Mouse (Mus musculus): Measurements from ENCODE around the gene Ext2.

DNA sequence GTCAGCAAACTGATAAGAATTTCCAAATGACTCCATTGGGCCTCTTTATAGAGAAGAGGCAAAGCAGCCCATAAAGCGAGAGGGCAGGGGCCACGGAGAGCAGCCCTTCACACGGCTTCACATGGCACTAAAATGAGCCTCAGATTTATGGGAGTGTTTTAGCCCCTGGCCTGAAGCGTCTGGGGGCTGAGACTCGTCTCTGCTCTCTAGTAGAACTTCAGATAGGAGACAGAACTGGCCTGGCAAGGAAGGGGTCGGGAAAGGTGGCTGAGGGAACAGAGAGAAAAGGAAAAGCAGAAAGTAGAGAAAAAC lies 42.5 kb downstream of the Ext2 start:
- no peak for TF ChIP-seq USF1 (IDR thresholded peaks at IDR 0.05; ENCODE audit: low read depth)
- TF ChIP-seq CTCF (IDR thresholded peaks at IDR 0.05; ENCODE audit: control insufficient read depth, insufficient read depth, insufficient read length), result no peak
- TF ChIP-seq MYOG (IDR thresholded peaks at IDR 0.05; ENCODE audit: control insufficient read depth, extremely low read depth, insufficient read length), result no peak

Measured in C2C12 (cell line).